Mouse (Mus musculus): ENCODE data around the gene Vamp8. TPM values are rescaled to one million over a fixed set of nuclear protein-coding genes. Genes with fewer than 3 reads are reported as not detected.

The Vamp8 gene
- polyA plus RNA-seq, 1 experiment from 2014 or later, result 59.8 TPM

- H3K4me3 ChIP-seq, result peak overlapping the region; percentile 64
- peak; percentile 51 for DNase-seq (ENCODE audit: low spot score)
Observed at GRCm38 (mm10) chr6:72390795-72391521, 455 bp upstream of the Vamp8 start.

GRCm38 (mm10) chr6:72389471-72389940 is 997 bp downstream of the Vamp8 start:
- peak; percentile 37 for DNase-seq (ENCODE audit: low spot score)
- WGBS, result 28% methylated on average over 13 of the region's 13 CpGs
- Histone ChIP-seq H3K36me3 (replicated peaks) (peaks cover 17% of the 10 kb centered on the region), H3K4me1 (peaks cover 48% of the 10 kb centered on the region), H3K9me3 (no peaks in the 10 kb centered on the region), H3K27me3 (replicated peaks; ENCODE audit: low read depth, poor library complexity, severe bottlenecking) (0 out of 2 replicates have a peak, but pooled peaks cover 3% of the 10 kb centered on the region), H3K27ac (replicated peaks) (peak overlapping the region; percentile 91), H3K4me3 (peak overlapping the region; percentile 64)

More at GRCm38 (mm10) chr6:72390795-72391521, 455 bp upstream of the Vamp8 start:
- 0 out of 2 replicates have a peak, but pooled peaks cover 3% of the 10 kb centered on the region for H3K27me3 ChIP-seq (replicated peaks; ENCODE audit: low read depth, poor library complexity, severe bottlenecking)
- peak overlapping the region; percentile 91 for H3K27ac ChIP-seq (replicated peaks)
- peaks cover 48% of the 10 kb centered on the region for H3K4me1 ChIP-seq
- 9% methylated on average over 12 of the region's 12 CpGs for WGBS
- peaks cover 5% of the 10 kb centered on the region; the same call in 1 of the 2 replicates for H3K36me3 ChIP-seq (replicated peaks)
- H3K9me3 ChIP-seq, result no peaks in the 10 kb centered on the region

- DNase-seq (ENCODE audit: low spot score), result no peak
- 84% methylated on average over 6 of the region's 6 CpGs for WGBS
Observed at GRCm38 (mm10) chr6:72388791-72389329, 1.6 kb downstream of the Vamp8 start.

GRCm38 (mm10) chr6:72388266-72388665 is 2.2 kb downstream of the Vamp8 start:
- Histone ChIP-seq H3K4me3 (no peak overlapping the region), H3K4me1 (peaks cover 43% of the 10 kb centered on the region), H3K36me3 (replicated peaks) (peaks cover 17% of the 10 kb centered on the region), H3K27ac (replicated peaks) (no peak overlapping the region), H3K9me3 (no peaks in the 10 kb centered on the region), H3K27me3 (replicated peaks; ENCODE audit: low read depth, poor library complexity, severe bottlenecking) (0 out of 2 replicates have a peak, but pooled peaks cover 3% of the 10 kb centered on the region)
- WGBS, result 67% methylated on average over 10 of the region's 10 CpGs
- no peak for DNase-seq (ENCODE audit: low spot score)

More at GRCm38 (mm10) chr6:72388791-72389329, 1.6 kb downstream of the Vamp8 start:
- Histone ChIP-seq H3K9me3 (no peaks in the 10 kb centered on the region), H3K4me1 (peaks cover 46% of the 10 kb centered on the region), H3K36me3 (replicated peaks) (peaks cover 17% of the 10 kb centered on the region), H3K27me3 (replicated peaks; ENCODE audit: low read depth, poor library complexity, severe bottlenecking) (0 out of 2 replicates have a peak, but pooled peaks cover 3% of the 10 kb centered on the region), H3K4me3 (0 out of 2 replicates have a peak overlapping the region, but pooled peaks have one; percentile 64), H3K27ac (replicated peaks) (no peak overlapping the region)

GRCm38 (mm10) chr6:72387816-72388215 is 2.7 kb downstream of the Vamp8 start:
- 0 out of 2 replicates have a peak, but pooled peaks cover 3% of the 10 kb centered on the region for H3K27me3 ChIP-seq (replicated peaks; ENCODE audit: low read depth, poor library complexity, severe bottlenecking)
- H3K4me1 ChIP-seq, result peaks cover 39% of the 10 kb centered on the region
- H3K4me3 ChIP-seq, result no peak overlapping the region
- H3K27ac ChIP-seq (replicated peaks), result no peak overlapping the region
- DNase-seq (ENCODE audit: low spot score), result no peak
- WGBS, result 78% methylated on average over 3 of the region's 3 CpGs
- H3K36me3 ChIP-seq (replicated peaks), result peaks cover 17% of the 10 kb centered on the region
- no peaks in the 10 kb centered on the region for H3K9me3 ChIP-seq

- H3K36me3 ChIP-seq (replicated peaks), result peaks cover 17% of the 10 kb centered on the region
- H3K4me3 ChIP-seq, result no peak overlapping the region
- DNase-seq (ENCODE audit: low spot score), result no peak
- H3K27ac ChIP-seq (replicated peaks), result no peak overlapping the region
- H3K9me3 ChIP-seq, result no peaks in the 10 kb centered on the region
- WGBS, result 92% methylated on average over 2 of the region's 2 CpGs
- peaks cover 3% of the 10 kb centered on the region; the same call in 1 of the 2 replicates for H3K27me3 ChIP-seq (replicated peaks; ENCODE audit: low read depth, poor library complexity, severe bottlenecking)
- peaks cover 39% of the 10 kb centered on the region for H3K4me1 ChIP-seq
Observed at GRCm38 (mm10) chr6:72386561-72386960, 3.9 kb downstream of the Vamp8 start.

- 91% methylated on average over 4 of the region's 4 CpGs for WGBS
- no peak for DNase-seq (ENCODE audit: low spot score)
- H3K4me1 ChIP-seq, result peaks cover 30% of the 10 kb centered on the region
- H3K36me3 ChIP-seq (replicated peaks), result peaks cover 17% of the 10 kb centered on the region
- no peak overlapping the region for H3K4me3 ChIP-seq
- no peaks in the 10 kb centered on the region for H3K9me3 ChIP-seq
- H3K27me3 ChIP-seq (replicated peaks; ENCODE audit: low read depth, poor library complexity, severe bottlenecking), result peaks cover 6% of the 10 kb centered on the region
- H3K27ac ChIP-seq (replicated peaks), result no peak overlapping the region
Observed at GRCm38 (mm10) chr6:72385258-72385657, 5.2 kb downstream of the Vamp8 start.

GRCm38 (mm10) chr6:72383952-72384351 is 6.6 kb downstream of the Vamp8 start:
- no peak for DNase-seq (ENCODE audit: low spot score)
- peaks cover 24% of the 10 kb centered on the region for H3K4me1 ChIP-seq
- WGBS, result 95% methylated on average over 7 of the region's 7 CpGs
- peaks cover 17% of the 10 kb centered on the region for H3K36me3 ChIP-seq (replicated peaks)
- no peak overlapping the region for H3K27ac ChIP-seq (replicated peaks)
- no peak overlapping the region for H3K4me3 ChIP-seq
- H3K27me3 ChIP-seq (replicated peaks; ENCODE audit: low read depth, poor library complexity, severe bottlenecking), result peaks cover 19% of the 10 kb centered on the region
- no peaks in the 10 kb centered on the region for H3K9me3 ChIP-seq

- no peak overlapping the region for H3K27ac ChIP-seq (replicated peaks)
- no peak for DNase-seq (ENCODE audit: low spot score)
- WGBS, result 81% methylated on average over 6 of the region's 6 CpGs
- H3K9me3 ChIP-seq, result no peaks in the 10 kb centered on the region
- peaks cover 17% of the 10 kb centered on the region for H3K36me3 ChIP-seq (replicated peaks)
- peaks cover 25% of the 10 kb centered on the region for H3K27me3 ChIP-seq (replicated peaks; ENCODE audit: low read depth, poor library complexity, severe bottlenecking)
- peaks cover 17% of the 10 kb centered on the region for H3K4me1 ChIP-seq
- H3K4me3 ChIP-seq, result no peak overlapping the region
Observed at GRCm38 (mm10) chr6:72383142-72383820, 7.2 kb downstream of the Vamp8 start.

GRCm38 (mm10) chr6:72382494-72382893 is 8.0 kb downstream of the Vamp8 start:
- Histone ChIP-seq H3K27me3 (replicated peaks; ENCODE audit: low read depth, poor library complexity, severe bottlenecking) (peaks cover 27% of the 10 kb centered on the region), H3K27ac (replicated peaks) (no peak overlapping the region), H3K9me3 (no peaks in the 10 kb centered on the region), H3K4me1 (peaks cover 9% of the 10 kb centered on the region), H3K4me3 (no peak overlapping the region), H3K36me3 (replicated peaks) (peaks cover 17% of the 10 kb centered on the region)
- WGBS, result 84% methylated on average over 6 of the region's 6 CpGs
- DNase-seq (ENCODE audit: low spot score), result no peak

GRCm38 (mm10) chr6:72380131-72380770 is 10.3 kb downstream of the Vamp8 start, which contains the start of gene Vamp5:
TSS of gene Vamp5 (minus strand) at chr6:72380468.
- Histone ChIP-seq H3K36me3 (replicated peaks) (peaks cover 7% of the 10 kb centered on the region), H3K27ac (replicated peaks) (peak within 1 kb of the TSS; percentile 78), H3K9me3 (no peaks in the 10 kb centered on the region), H3K27me3 (replicated peaks; ENCODE audit: low read depth, poor library complexity, severe bottlenecking) (peaks cover 27% of the 10 kb centered on the region), H3K4me3 (peak within 1 kb of the TSS; percentile 59), H3K4me1 (peaks cover 9% of the 10 kb centered on the region)
- DNase-seq (ENCODE audit: low spot score), result peak; percentile 66
- 2% methylated on average over 49 of the region's 49 CpGs for WGBS
